Mouse (Mus musculus): Measurements from ENCODE around the gene Foxl1.

Foxl1 gene

GRCm38 (mm10) chr8:121170116-121170515 lies 42.4 kb downstream of the Foxl1 start:
- no peak for DNase-seq (ENCODE audit: low spot score in 2 of 2)

GRCm38 (mm10) chr8:121170626-121171552 lies 43.1 kb downstream of the Foxl1 start:
- DNase-seq (ENCODE audit: low spot score in 2 of 2): no peak

- no peak for DNase-seq (ENCODE audit: low spot score in 2 of 2)
Measured at GRCm38 (mm10) chr8:121172567-121172966, 44.8 kb downstream of the Foxl1 start.

- DNase-seq (ENCODE audit: low spot score in 2 of 2): no peak
Measured at GRCm38 (mm10) chr8:121174178-121174577, 46.4 kb downstream of the Foxl1 start.

- no peak for DNase-seq (ENCODE audit: low spot score in 2 of 2)
Measured at GRCm38 (mm10) chr8:121174721-121175539, 47.2 kb downstream of the Foxl1 start.

DNA sequence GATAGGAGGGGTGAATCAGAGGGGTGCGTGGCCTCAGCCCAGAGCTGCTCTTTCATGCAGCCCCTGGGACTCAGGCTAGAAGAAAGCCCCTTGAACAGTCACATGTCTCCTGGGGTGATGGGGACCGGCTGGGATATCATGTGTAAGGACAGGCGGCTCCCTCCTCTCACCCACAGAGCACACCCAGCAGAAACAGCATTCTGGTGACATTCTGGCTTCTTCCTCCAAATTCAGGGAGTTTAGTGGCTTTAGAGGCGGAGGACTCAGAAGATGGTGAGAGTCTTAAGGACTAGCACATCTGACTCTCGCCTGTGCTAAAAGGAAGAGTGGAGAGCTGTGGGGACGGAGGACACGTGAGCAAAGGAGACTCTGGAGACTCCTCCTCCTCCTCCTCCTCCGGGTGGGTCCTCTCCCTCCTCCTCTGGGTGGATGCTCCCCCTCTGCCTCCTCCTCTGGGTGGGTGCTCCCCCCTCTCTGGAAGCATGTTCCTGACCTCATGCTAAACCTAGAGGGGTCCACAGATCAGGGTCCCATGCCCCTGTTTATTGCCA lies 47.9 kb downstream of the Foxl1 start:
- no peak for DNase-seq (ENCODE audit: low spot score in 2 of 2)

DNA sequence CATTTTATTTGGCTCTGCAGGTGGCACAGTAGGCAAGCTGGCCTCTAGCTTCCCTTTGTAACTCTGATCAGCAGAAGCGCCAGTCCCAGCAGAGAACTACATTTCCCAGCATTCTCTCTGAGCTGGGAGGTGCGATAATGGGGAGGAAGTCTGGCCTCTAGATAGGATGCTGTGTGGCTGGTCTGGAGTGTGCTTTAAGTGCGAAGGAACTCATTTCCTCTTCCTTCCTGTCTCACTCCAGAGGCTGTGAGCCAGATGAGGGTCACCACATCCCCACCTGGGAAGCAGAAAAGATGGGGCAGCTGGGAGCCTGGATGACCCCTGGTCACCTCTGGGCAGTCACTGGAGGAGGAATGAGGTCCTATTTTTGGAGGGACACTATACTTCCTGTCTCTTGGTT lies 48.6 kb downstream of the Foxl1 start:
- no peak for DNase-seq (ENCODE audit: low spot score in 2 of 2)

All from spleen, postnatal 4 days (tissue).